Mouse (Mus musculus) spleen, adult 2 months (tissue): ENCODE measurements around the gene Mpp1. TPM values are rescaled to one million over a fixed set of nuclear protein-coding genes. Genes with fewer than 3 reads are reported as not detected.

ENCODE experiments used
- DNase-seq, 2 experiments: peaks; one replicate each; pipeline versions ENCODE4 v3.0.0 to v3.0.0-alpha.2; 2012 to 2021; ENCODE audit warnings: low spot score in 2 of 2, low read depth in 1 of 2
- H3K27ac ChIP-seq: fragments of 200-500 bp; 2 replicates; pipeline ENCODE4 v1.5.1; 2012; ENCODE audit warnings: low read length, inconsistent platforms; ENCODE audit not compliant: insufficient read depth
- H3K27me3 ChIP-seq: fragments of 200-500 bp; 2 replicates; pipeline ENCODE4 v1.6.1; 2012; ENCODE audit warnings: mild to moderate bottlenecking, moderate library complexity, low read length, inconsistent platforms; ENCODE audit not compliant: control insufficient read depth, insufficient read depth
- H3K36me3 ChIP-seq: fragments of 200-500 bp; 2 replicates; pipeline ENCODE4 v1.6.1; 2012; ENCODE audit warnings: mild to moderate bottlenecking, low read length, inconsistent platforms; ENCODE audit not compliant: control insufficient read depth, insufficient read depth
- H3K4me1 ChIP-seq: fragments of 200-500 bp; 2 replicates; pipeline ENCODE4 v1.6.1; 2011; ENCODE audit warnings: inconsistent platforms; ENCODE audit not compliant: control insufficient read depth, insufficient read depth, insufficient read length
- H3K4me3 ChIP-seq: fragments of 200-500 bp; 2 replicates; pipeline ENCODE4 v1.5.1; 2011; ENCODE audit warnings: mild to moderate bottlenecking, inconsistent platforms; ENCODE audit not compliant: insufficient read depth, insufficient read length; ENCODE audit errors: extremely low read depth
- CTCF ChIP-seq: fragments of 200-500 bp; IDR thresholded peaks from 2 replicates; pipeline ENCODE4 v1.5.1; 2011; ENCODE audit warnings: mild to moderate bottlenecking, inconsistent platforms; ENCODE audit not compliant: insufficient read depth, insufficient read length, insufficient replicate concordance; ENCODE audit errors: extremely low read depth
- POLR2A ChIP-seq: fragments of 200-500 bp; IDR thresholded peaks from 2 replicates; pipeline ENCODE4 v1.6.1; 2011; ENCODE audit warnings: low read depth, low read length, inconsistent platforms
- WGBS: fragments of 180-500 bp; shearing (Covaris S2); methylation state at CpG from one replicate; pipeline ENCODE4 v1.1.7; 2018; 5-methylcytosine and 5-hydroxymethylcytosine counted together
- polyA plus RNA-seq: library from polyadenylated mRNA; depleted of rRNA; stranded (reverse); fragments of >200 nt; gene quantifications from 2 replicates; pipeline ENCODE4 v1.2.3, GENCODE M21; 2012; rRNA removed

Mpp1 gene
- polyA plus RNA-seq, 1 experiment = 116 TPM

DNA sequence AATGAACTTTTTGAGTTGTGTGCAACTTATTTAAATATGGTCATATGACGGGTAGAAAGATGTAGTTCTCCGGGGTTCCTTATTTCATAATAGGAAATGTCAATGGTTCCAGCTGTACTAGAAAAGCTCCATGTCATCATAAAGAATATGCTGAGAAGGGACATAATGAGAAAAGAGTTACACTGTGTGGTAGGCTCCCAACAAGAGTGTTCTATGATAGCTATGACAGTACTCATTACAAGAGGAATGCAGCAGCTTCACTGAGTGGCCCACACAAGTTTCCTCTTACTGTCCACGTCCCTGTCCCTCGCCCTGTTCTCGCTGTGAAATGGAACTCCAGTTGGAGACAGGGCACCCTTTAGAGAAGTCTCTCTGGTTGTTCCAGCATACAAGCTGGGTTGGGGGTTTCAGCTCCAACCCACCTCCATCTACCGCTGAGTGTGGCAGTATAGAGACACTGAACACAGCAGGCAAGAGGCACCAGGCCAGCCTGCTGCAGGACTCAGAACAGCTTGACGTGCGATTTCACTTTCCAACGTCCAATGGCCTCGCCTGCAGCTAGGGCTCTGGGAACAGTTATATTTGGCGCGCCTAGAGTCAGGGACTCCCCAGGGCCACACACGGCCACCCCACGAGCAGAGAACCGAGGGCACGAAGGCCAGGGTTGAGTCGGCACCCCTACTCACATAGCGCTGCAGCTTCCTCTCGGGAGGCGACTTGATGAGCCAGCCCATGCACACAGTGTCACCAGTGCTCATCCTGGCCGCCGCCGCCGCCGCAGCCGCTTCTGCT is 46.6 kb downstream of the Mpp1 start:
- 27% methylated on average over 26 of the region's 26 CpGs for WGBS
- no peak for DNase-seq
- Histone ChIP-seq H3K27ac (peak overlapping the region; percentile 54), H3K36me3 (no peaks in the 10 kb centered on the region), H3K27me3 (no peaks in the 10 kb centered on the region), H3K4me3 (peak overlapping the region; percentile 85), H3K4me1 (peaks cover 2% of the 10 kb centered on the region; the same call in 1 of the 2 replicates)
- no peak for TF ChIP-seq POLR2A
- no peak for TF ChIP-seq CTCF

DNA sequence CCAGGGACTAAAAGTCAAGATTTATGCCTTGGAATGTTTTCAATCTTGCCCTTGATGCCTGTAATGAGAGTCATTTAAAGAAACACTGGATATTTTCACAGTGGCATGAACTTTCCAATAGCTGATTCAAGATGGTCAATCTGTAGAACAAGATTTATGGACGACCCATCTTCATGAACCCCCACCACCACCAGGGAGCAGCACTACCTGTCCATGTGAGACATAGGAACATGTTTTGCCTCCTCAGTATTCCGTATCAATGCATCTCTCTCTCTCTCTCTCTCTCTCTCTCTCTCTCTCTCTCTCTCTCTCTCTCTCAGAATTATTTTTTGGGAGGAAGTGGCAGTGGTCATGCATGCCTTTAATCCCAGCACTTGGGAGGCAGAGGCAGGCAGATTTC is 48.5 kb downstream of the Mpp1 start:
- no peak overlapping the region for H3K4me3 ChIP-seq
- 67% methylated on average over 2 of the region's 2 CpGs for WGBS
- TF ChIP-seq POLR2A (no peak), CTCF (no peak)
- H3K4me1 ChIP-seq = peaks cover 2% of the 10 kb centered on the region; the same call in 1 of the 2 replicates
- peak in 1 of 2 experiments; percentile 24 for DNase-seq
- no peak overlapping the region for H3K27ac ChIP-seq
- H3K27me3 ChIP-seq = no peaks in the 10 kb centered on the region
- H3K36me3 ChIP-seq = no peaks in the 10 kb centered on the region

Other genes with a start within 250 kb of the Mpp1 start
- 2.5 and 3.1 TPM in 2 replicates for gene Gab3, start 45.6 kb downstream of the Mpp1 start, polyA plus RNA-seq
- 11.9 and 12.9 TPM in 2 replicates for gene Dkc1, start 35.2 kb downstream of the Mpp1 start, polyA plus RNA-seq
- gene Smim9, start 32.8 kb upstream of the Mpp1 start, polyA plus RNA-seq = not detected in 2 replicates